ENCODE assay signal across 15 mouse cellular contexts in the genomic region with DNA sequence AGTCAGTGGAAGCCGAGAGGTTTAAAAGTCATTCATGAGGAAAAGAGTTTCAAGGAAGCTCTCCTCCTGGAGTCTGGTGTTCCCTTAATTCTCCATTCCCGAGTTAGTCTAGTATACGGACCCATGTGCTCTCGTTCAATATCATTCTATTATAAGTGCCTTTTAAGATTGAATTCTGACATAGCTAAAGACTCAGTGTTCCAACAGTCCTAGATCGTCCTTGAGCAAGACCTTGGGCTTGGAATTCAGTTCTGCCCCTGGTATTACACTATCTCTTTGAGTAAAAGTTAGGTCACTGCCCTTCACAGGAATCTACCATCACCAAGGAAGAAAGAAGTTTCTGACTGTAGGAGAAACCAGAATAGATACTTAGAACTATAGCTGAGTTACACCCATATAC. TPM values are rescaled to one million over a fixed set of nuclear protein-coding genes. Genes with fewer than 3 reads are reported as not detected.
"Had no signal": no experiment of that assay in that cellular context is flagged by ENCODE, and none has a peak within 500 bp of the region (broad histone marks: within the 10 kb centered on the region; RNA-seq: fewer than 3 reads in every experiment).

No protein-coding gene starts in this region.

RNA-seq across cellular contexts. Expression of gene Srd5a2, which starts 15.0 kb away (rescaled TPM):
- polyA plus RNA-seq: embryonic facial prominence, embryonic 10.5 days; embryonic facial prominence, embryonic 11.5 days; embryonic facial prominence, embryonic 13.5 days; embryonic facial prominence, embryonic 14.5 days; embryonic facial prominence, embryonic 15.5 days; erythroblast, embryonic 14.5 days; forebrain, embryonic 10.5 days; forebrain, embryonic 11.5 days; forebrain, embryonic 12.5 days; forebrain, embryonic 13.5 days; forebrain, embryonic 14.5 days; forebrain, embryonic 15.5 days; forebrain, embryonic 16.5 days; forebrain, postnatal 0 days; heart, adult 2 months had no signal
